Mouse (Mus musculus): ENCODE measurements around the gene Pkn3. TPM values are rescaled to one million over a fixed set of nuclear protein-coding genes. Genes with fewer than 3 reads are reported as not detected.

The Pkn3 gene
- polyA plus RNA-seq, 1 experiment, result 2.2 TPM

DNA sequence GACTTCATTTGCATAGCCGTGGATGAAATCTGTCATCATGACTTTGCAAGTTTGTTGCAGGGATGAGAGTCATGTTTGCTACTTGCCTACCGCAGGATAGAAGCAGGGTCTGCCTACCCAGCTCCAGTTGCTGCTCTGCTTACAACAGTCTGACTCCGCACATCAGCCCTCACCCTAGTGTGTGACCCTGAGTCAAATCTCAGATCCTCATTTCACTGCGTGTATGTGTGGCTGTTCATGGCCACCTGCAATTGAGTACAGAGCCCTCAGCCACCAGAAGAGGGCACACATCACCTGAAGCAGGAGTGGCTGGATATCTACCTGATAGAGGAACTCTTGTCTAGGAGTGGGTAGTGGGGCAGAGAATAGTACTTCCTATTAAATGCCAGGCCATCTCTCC is 9.8 kb downstream of the Pkn3 start:
- Histone ChIP-seq H3K4me1 (ENCODE audit: control insufficient read depth, insufficient read depth, low read length) (no peaks in the 10 kb centered on the region), H3K27ac (ENCODE audit: insufficient read depth, low read length) (no peak overlapping the region), H3K4me3 (ENCODE audit: insufficient read depth, low read length) (no peak overlapping the region)
- TF ChIP-seq CTCF (IDR thresholded peaks at IDR 0.05; ENCODE audit: extremely low read depth, insufficient read depth, low read length) (no peak), POLR2A (IDR thresholded peaks at IDR 0.05; ENCODE audit: extremely low read depth, insufficient read depth, low read length) (no peak)

DNA sequence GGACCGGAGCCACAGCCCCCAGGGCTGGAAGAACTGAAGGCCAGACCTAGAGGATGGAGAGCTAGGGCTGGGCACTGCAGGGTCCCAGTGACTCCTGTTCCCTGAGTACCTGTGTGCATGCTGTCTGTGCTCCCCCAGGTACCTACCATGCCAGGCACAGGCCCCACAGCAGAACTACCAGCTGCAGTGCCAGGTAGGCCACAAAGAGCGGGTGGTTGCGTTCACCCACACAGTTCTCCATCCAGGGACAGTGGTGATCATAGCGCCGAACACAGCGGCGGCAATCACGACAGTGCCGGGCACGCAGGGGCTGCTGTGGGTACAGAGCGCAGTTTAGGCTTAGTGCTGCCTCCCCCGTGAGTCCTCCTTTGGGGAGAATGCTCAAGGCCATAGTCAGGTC is 14.0 kb downstream of the Pkn3 start:
- TF ChIP-seq CTCF (IDR thresholded peaks at IDR 0.05; ENCODE audit: extremely low read depth, insufficient read depth, low read length), result no peak
- no peak for TF ChIP-seq POLR2A (IDR thresholded peaks at IDR 0.05; ENCODE audit: extremely low read depth, insufficient read depth, low read length)
- H3K4me1 ChIP-seq (ENCODE audit: control insufficient read depth, insufficient read depth, low read length), result no peaks in the 10 kb centered on the region
- H3K27ac ChIP-seq (ENCODE audit: insufficient read depth, low read length), result no peak overlapping the region
- H3K4me3 ChIP-seq (ENCODE audit: insufficient read depth, low read length), result no peak overlapping the region

DNA sequence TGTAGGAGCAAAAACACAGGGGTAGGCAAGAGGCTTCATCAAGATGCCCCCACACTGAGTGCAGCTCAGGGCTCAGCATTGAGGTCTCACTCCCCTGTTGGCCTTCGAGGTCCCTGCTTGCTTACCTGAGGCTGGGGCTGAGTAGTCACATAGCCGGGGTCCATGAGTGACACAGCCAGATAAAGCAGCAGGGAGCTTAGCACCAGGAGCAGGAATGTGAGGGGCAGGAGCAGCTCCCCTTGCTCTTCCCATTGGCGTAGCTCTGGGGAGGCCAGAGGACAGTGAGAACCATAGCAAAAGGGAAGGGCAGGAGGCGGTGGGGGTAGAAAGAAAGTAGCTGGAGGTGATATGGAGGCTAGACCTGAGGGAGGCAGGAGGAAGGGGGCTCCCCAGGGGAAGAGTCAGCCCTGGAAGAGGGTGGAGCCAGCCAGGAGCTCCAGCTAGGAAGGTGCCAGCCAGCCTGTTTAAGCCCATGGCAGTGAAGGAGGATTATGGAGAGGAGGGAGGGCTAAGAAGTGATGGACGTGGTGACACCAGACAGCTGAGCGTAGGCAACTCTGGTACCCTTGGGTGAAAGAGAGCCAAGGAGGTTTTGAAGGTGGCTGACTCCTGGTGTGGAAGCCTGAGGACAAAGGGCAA is 14.9 kb downstream of the Pkn3 start:
- H3K27ac ChIP-seq (ENCODE audit: insufficient read depth, low read length), result no peak overlapping the region
- TF ChIP-seq CTCF (IDR thresholded peaks at IDR 0.05; ENCODE audit: extremely low read depth, insufficient read depth, low read length) (no peak), POLR2A (IDR thresholded peaks at IDR 0.05; ENCODE audit: extremely low read depth, insufficient read depth, low read length) (no peak)
- H3K4me3 ChIP-seq (ENCODE audit: insufficient read depth, low read length), result no peak overlapping the region
- no peaks in the 10 kb centered on the region for H3K4me1 ChIP-seq (ENCODE audit: control insufficient read depth, insufficient read depth, low read length)

DNA sequence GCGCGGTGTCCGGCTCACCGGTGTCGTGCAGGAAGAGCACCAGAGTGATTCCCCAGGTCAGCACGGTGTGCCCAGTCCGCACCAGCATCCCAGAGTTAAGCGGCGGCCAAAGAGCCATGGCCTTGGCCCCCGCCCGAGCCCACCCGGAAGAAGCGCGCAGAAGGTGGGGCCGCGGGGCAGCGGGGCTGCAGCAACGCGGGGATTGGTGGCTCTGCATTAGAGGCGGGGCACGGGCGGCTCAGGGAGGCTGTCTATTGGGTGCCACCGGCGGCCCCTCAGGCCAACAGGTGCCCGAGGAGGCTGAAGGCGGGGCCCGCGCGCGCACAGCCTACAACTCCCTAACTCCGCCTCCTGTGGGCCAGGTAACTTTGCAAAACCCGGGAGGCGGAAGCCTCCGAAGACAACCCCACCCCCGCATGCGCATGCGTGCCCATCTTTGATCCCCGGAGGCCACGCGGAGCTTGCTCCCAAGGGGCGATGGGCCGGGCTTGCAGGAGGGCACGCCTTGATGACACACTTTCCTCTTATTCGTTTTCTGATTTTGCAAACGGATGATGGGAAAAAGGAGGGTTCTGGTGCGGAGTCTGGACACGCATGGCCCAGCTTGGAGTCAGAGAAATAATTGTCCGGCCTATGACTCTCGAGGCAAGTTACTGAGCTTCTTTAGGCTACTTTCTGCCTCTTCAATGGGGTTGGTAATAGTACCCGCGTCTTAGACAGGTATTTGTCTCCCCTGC is 16.2 kb downstream of the Pkn3 start, which contains the start of gene Zdhhc12:
Gene Zdhhc12, minus strand, starts transcription at position 178 of the 737 bp plus-strand sequence.
- Histone ChIP-seq H3K4me1 (ENCODE audit: control insufficient read depth, insufficient read depth, low read length) (no peaks in the 10 kb centered on the region), H3K27ac (ENCODE audit: insufficient read depth, low read length) (no peak within 1 kb of the TSS), H3K4me3 (ENCODE audit: insufficient read depth, low read length) (peak within 1 kb of the TSS; percentile 54)
- TF ChIP-seq CTCF (IDR thresholded peaks at IDR 0.05; ENCODE audit: extremely low read depth, insufficient read depth, low read length), result no peak
- TF ChIP-seq POLR2A (IDR thresholded peaks at IDR 0.05; ENCODE audit: extremely low read depth, insufficient read depth, low read length), result peak; percentile 58

DNA sequence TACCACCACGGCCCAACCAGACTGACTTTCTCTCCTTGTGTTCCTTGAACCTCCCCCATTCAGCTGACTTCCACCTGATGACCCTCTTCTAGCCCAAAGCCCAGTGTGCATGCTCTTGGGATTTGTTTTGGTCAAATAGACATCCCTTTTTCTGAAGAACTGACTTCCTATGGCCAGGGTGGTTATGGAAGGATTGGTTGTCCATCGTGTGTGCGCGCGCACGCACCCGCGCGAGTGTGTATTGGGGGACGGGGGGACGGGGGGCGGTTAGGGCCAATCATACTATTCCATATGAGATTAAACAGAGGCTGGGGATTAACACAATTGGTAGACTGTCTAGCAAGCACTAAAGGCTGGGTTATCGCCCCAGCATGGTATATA is 16.7 kb downstream of the Pkn3 start:
- H3K4me1 ChIP-seq (ENCODE audit: control insufficient read depth, insufficient read depth, low read length), result no peaks in the 10 kb centered on the region
- H3K27ac ChIP-seq (ENCODE audit: insufficient read depth, low read length), result no peak overlapping the region
- peak overlapping the region; percentile 54 for H3K4me3 ChIP-seq (ENCODE audit: insufficient read depth, low read length)
- no peak for TF ChIP-seq CTCF (IDR thresholded peaks at IDR 0.05; ENCODE audit: extremely low read depth, insufficient read depth, low read length)
- no peak for TF ChIP-seq POLR2A (IDR thresholded peaks at IDR 0.05; ENCODE audit: extremely low read depth, insufficient read depth, low read length)

DNA sequence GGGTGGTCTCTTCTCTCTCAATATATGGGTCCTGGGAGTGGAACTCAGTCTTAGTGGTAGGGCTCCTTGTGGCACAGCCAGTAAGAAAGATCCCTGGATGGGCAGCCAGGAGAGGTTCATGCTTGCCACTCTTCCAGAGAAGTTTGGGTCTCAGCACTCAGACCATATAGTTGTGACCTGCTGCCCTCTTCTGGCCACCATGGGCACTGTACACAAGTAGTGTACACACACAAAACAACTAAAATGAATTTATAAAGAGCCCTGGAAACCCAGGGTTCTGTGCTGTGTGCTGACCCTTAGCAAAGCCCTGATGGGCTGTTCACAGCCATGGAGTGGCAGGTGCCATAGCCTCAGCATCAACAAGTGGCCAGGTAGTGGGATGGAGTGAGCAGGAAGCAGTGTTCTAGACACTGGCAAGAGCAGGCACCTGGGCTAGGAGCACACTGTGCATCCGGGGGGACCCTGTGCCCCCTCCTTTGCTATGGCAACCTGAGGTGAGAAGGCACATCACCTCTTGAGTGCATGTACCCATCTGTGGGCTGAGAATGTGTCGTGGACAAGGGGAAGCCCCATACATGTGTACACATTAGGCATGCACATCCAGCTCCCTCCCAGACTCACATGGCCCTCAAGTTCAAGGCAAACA is 18.5 kb downstream of the Pkn3 start:
- H3K4me1 ChIP-seq (ENCODE audit: control insufficient read depth, insufficient read depth, low read length), result no peaks in the 10 kb centered on the region
- H3K27ac ChIP-seq (ENCODE audit: insufficient read depth, low read length), result no peak overlapping the region
- no peak overlapping the region for H3K4me3 ChIP-seq (ENCODE audit: insufficient read depth, low read length)
- no peak for TF ChIP-seq POLR2A (IDR thresholded peaks at IDR 0.05; ENCODE audit: extremely low read depth, insufficient read depth, low read length)
- peak; percentile 62 for TF ChIP-seq CTCF (IDR thresholded peaks at IDR 0.05; ENCODE audit: extremely low read depth, insufficient read depth, low read length)

DNA sequence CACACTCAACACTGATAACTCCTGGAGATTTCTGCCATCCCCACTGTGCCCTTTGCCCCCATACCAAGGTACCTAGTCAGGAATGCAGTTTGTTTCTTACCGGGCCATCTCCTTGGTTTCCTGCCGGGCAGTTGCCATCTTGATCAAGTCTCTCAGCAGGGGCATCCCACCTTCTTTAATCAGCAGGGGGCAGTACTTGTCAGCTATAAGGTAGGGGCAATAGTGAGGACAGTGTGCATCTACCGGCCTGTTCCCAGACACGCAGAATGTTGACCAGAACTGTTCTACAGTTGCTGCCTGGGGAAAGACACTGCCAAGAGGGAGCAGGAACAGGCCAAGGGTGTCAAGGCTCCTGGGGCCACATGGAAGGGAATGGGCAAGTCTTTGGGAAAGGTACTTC is 22.7 kb downstream of the Pkn3 start:
- Histone ChIP-seq H3K4me1 (ENCODE audit: control insufficient read depth, insufficient read depth, low read length) (no peaks in the 10 kb centered on the region), H3K4me3 (ENCODE audit: insufficient read depth, low read length) (no peak overlapping the region), H3K27ac (ENCODE audit: insufficient read depth, low read length) (no peak overlapping the region)
- TF ChIP-seq CTCF (IDR thresholded peaks at IDR 0.05; ENCODE audit: extremely low read depth, insufficient read depth, low read length) (no peak), POLR2A (IDR thresholded peaks at IDR 0.05; ENCODE audit: extremely low read depth, insufficient read depth, low read length) (no peak)

DNA sequence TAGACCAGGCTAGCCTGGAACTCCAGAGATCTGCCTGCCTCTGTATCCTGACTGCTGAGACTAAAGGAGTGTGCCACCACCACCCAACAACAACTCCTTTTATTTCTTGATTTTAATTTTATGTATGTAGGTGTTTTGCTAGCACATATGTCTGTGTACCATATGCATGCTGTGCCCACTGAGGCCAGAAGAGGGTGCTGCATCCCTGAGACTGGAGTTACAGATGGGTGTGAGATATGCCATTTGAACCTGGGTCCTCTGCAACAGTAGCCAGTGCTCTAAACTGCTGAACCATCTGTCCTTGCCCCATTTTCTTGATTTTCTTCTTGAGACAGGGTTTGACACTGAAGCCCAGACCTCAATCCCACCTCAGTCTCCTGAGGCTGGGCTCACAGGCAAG is 28.9 kb downstream of the Pkn3 start:
- TF ChIP-seq POLR2A (IDR thresholded peaks at IDR 0.05; ENCODE audit: extremely low read depth, insufficient read depth, low read length) (no peak), CTCF (IDR thresholded peaks at IDR 0.05; ENCODE audit: extremely low read depth, insufficient read depth, low read length) (peak; percentile 73)
- Histone ChIP-seq H3K4me1 (ENCODE audit: control insufficient read depth, insufficient read depth, low read length) (no peaks in the 10 kb centered on the region), H3K27ac (ENCODE audit: insufficient read depth, low read length) (no peak overlapping the region), H3K4me3 (ENCODE audit: insufficient read depth, low read length) (no peak overlapping the region)

DNA sequence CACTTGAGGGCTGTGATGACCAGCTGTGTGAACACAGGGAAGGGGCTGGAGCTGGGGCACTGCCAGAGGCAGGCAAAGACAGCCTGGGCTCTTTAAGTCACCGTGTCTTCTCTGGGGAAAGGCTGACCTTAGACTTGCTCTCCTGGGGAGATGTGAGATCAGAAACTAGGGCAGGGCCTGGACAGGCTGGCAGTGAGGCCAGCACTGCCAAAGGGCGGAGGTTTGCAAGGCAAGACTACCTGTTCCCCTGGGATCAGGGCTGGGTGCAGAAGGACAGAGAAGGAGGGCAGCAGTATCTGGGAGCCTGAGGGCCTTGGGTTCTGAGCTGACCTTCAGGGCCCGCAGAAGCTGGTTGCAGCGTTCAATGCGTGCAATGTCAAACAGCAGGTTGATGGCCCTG is 30.2 kb downstream of the Pkn3 start:
- Histone ChIP-seq H3K4me1 (ENCODE audit: control insufficient read depth, insufficient read depth, low read length) (no peaks in the 10 kb centered on the region), H3K4me3 (ENCODE audit: insufficient read depth, low read length) (no peak overlapping the region), H3K27ac (ENCODE audit: insufficient read depth, low read length) (no peak overlapping the region)
- TF ChIP-seq CTCF (IDR thresholded peaks at IDR 0.05; ENCODE audit: extremely low read depth, insufficient read depth, low read length) (no peak), POLR2A (IDR thresholded peaks at IDR 0.05; ENCODE audit: extremely low read depth, insufficient read depth, low read length) (no peak)

All from cortical plate, adult 2 months (tissue).